Mouse (Mus musculus) heart, embryonic 13.5 days (tissue): ENCODE measurements around the gene Zdhhc9. TPM values are rescaled to one million over a fixed set of nuclear protein-coding genes. Genes with fewer than 3 reads are reported as not detected.
"Not testable (repeated sequence)": the region's sequence is repeated elsewhere in the genome, so short reads cannot be mapped to it uniquely, and the experiment has no call there.

Experiments
- ATAC-seq: fragments of 200-750 bp; cut with Nextera tagmentation; 2 replicates; pipeline ENCODE4 v1.8.0; 2017; ENCODE audit warnings: moderate TSS enrichment; ENCODE audit not compliant: insufficient number of reproducible peaks, low FRiP score, low TSS enrichment; ENCODE audit errors: extremely low read depth
- H3K27ac ChIP-seq: fragments of 300-500 bp; sonication (generic); replicated peaks from 2 replicates; pipeline ENCODE4 v1.5.1; 2015; ENCODE audit warnings: moderate library complexity, mild to moderate bottlenecking, inconsistent platforms
- H3K27me3 ChIP-seq: fragments of 300-500 bp; sonication (generic); replicated peaks from 2 replicates; pipeline ENCODE4 v1.6.1; 2015; ENCODE audit warnings: mild to moderate bottlenecking, inconsistent platforms
- H3K36me3 ChIP-seq: fragments of 300-500 bp; sonication (generic); 2 replicates; pipeline ENCODE4 v1.6.1; 2015; ENCODE audit warnings: mild to moderate bottlenecking, inconsistent platforms
- H3K4me1 ChIP-seq: fragments of 300-500 bp; sonication (generic); 2 replicates; pipeline ENCODE4 v1.6.1; 2015; ENCODE audit warnings: inconsistent platforms
- H3K4me2 ChIP-seq: fragments of 300-500 bp; sonication (generic); 2 replicates; pipeline ENCODE4 v1.6.1; 2015; ENCODE audit warnings: inconsistent platforms, mild to moderate bottlenecking, moderate library complexity
- H3K4me3 ChIP-seq: fragments of 300-500 bp; sonication (generic); 2 replicates; pipeline ENCODE4 v1.5.1; 2015; ENCODE audit warnings: moderate library complexity, mild to moderate bottlenecking, inconsistent platforms
- H3K9ac ChIP-seq: fragments of 300-500 bp; sonication (generic); 2 replicates; pipeline ENCODE4 v1.6.1; 2015; ENCODE audit warnings: inconsistent platforms, mild to moderate bottlenecking, moderate library complexity
- H3K9me3 ChIP-seq: fragments of 300-500 bp; sonication (generic); 2 replicates; pipeline ENCODE4 v1.6.1; 2016; ENCODE audit warnings: inconsistent platforms
- WGBS: fragments of 180-500 bp; shearing (Covaris S2); methylation state at CpG from one replicate; pipeline ENCODE4 v1.1.7; 2015; ENCODE audit warnings: mixed read lengths; 5-methylcytosine and 5-hydroxymethylcytosine counted together
- polyA plus RNA-seq: library from polyadenylated mRNA; unstranded; fragments of >200 nt; fragmentation: Nextera tagmentation; extraction: Ambion mirVana; gene quantifications from 2 replicates; pipeline ENCODE4 v1.2.1, GENCODE M21; 2015

Gene Zdhhc9
- polyA plus RNA-seq = 2.2 and 3.0 TPM in 2 replicates

DNA sequence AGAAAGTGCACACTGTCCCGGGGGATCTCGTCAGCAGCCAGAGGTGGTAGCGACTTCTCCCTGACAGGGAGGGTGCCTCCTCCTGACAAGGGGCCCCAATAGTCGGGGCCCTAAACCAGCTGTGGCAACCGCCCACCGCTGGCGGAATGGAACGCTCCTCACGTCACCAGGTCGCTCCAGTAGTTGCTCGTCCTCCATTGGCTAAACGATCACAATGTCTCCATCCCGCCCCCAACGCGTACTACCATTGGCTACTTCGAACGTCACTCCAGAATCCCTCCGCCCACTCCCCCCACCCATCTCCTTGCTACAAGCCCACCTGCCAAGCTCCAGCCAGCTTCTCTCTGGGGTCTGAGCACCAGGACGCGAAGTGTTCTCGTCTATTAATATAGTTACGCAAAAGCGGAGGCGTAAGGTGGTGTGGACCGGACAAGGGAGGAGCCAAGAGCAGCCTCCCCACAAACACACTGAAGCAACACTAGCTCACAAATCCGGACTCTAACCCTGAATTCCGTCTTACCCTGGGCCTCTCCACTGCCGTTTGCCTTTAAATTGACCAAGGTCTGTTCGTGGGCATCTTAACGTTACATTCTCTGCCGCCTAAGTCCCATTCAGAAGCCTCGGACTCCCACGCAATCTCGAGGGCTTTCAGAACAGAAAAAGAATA is at the start of gene Zdhhc9:
Gene Zdhhc9 (minus strand): TSS at position 360 of the 667 bp plus-strand sequence.
- Histone ChIP-seq H3K4me3 (peak within 1 kb of the TSS; percentile 72), H3K4me1 (peaks cover 5% of the 10 kb centered on the region; the same call in 1 of the 2 replicates), H3K36me3 (no peaks in the 10 kb centered on the region), H3K9me3 (no peaks in the 10 kb centered on the region), H3K9ac (peak within 1 kb of the TSS; percentile 83), H3K4me2 (peak within 1 kb of the TSS; percentile 71), H3K27ac (0 out of 2 replicates have a peak within 1 kb of the TSS, but pooled peaks have one; percentile 24), H3K27me3 (peaks cover 8% of the 10 kb centered on the region)
- peak; percentile 91 for ATAC-seq
- 9% methylated on average over 31 of the region's 34 CpGs for WGBS

DNA sequence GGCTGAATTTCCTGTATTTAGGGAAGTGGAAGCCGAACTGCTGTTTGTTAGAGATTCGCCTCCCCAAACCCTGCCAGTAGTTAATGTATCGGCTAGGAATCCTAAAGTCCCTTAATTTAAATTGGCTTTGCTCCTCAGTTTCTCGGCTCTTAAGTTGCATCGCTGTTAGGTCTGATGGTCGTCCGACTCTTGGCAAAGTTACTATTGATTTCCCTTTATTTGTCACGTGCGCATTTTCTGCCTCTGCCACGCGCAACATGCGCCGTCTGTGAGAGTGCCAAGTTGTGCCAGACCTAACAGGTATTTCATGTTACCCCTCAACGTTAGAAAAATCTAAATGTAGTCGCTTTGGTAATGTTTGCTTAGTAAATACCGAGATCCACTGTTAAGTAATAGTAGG is 48.3 kb upstream of the Zdhhc9 start:
- no peak for ATAC-seq
- 0 out of 2 replicates have a peak, but pooled peaks cover 2% of the 10 kb centered on the region for H3K27me3 ChIP-seq
- peak overlapping the region; percentile 39; the same call in 1 of the 2 replicates for H3K27ac ChIP-seq
- peak overlapping the region; percentile 72 for H3K4me2 ChIP-seq
- peaks cover 23% of the 10 kb centered on the region for H3K36me3 ChIP-seq
- H3K9ac ChIP-seq = peak overlapping the region; percentile 77
- no peaks in the 10 kb centered on the region for H3K9me3 ChIP-seq
- H3K4me1 ChIP-seq = peaks cover 7% of the 10 kb centered on the region; the same call in 1 of the 2 replicates
- peak overlapping the region; percentile 64 for H3K4me3 ChIP-seq
- WGBS = 10% methylated on average over 16 of the region's 16 CpGs

DNA sequence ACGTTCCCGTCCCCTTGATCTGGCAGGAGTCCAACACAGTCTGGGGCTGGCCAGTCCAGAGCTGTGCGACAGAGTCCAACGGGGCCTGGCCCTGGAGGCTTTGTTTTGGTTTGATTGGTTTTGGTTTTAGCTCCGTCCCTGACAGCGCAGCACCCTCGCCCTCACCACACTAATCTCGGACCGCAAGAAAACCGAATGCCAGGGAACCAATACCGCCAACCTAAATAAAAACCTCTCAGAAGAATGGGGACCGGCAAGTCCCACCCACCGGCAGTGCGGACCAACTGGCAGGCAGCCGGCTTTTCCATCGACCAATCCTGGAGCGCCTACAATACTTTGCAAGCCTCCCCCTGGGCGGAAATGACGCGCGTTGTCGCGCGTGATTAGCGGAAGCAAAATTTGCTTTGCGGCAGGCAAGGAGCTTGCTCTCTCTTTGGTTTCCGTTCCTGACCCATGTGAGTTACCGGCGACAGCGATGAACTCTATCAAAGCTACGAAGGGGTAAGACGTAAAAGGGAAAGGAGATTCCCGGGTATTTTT is 47.9 kb upstream of the Zdhhc9 start, which contains the start of gene Utp14a:
Gene Utp14a (plus strand): TSS at position 395 of the 540 bp plus-strand sequence.
- peaks cover 18% of the 10 kb centered on the region for H3K36me3 ChIP-seq
- ATAC-seq = peak; percentile 93
- peak within 1 kb of the TSS; percentile 64 for H3K4me3 ChIP-seq
- WGBS = 8% methylated on average over 33 of the region's 33 CpGs
- H3K4me2 ChIP-seq = peak within 1 kb of the TSS; percentile 72
- no peaks in the 10 kb centered on the region for H3K9me3 ChIP-seq
- H3K27ac ChIP-seq = peak within 1 kb of the TSS; percentile 84
- H3K9ac ChIP-seq = peak within 1 kb of the TSS; percentile 77
- H3K27me3 ChIP-seq = 0 out of 2 replicates have a peak, but pooled peaks cover 2% of the 10 kb centered on the region
- peaks cover 7% of the 10 kb centered on the region; the same call in 1 of the 2 replicates for H3K4me1 ChIP-seq

DNA sequence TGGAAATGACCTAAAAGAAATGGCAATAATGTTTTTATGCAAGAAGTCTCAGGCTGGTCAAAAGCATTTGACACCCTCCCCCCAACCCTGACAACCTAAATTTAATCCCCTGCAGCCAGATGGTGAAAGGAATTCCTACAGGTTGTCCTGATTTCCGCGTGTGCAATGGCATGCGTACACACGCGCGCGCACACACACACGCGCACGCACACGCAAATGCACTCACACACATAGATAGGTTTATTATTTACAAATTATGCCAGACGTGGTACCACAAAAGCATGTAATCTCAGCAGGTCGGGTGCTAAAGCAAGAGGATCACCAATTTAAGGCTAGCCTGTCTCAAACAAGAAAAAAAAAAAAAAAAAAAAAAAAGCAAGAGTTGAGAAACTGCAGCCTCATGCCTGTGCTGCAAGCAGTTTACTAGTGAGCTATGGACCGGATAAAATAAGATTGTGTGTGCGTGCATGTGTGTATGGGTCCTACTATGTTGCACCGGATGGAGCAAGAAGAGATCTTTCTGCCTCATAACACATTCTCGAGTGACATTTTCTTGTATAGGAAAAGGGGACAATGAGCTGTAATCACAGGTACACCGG is 47.3 kb upstream of the Zdhhc9 start:
- 15% methylated on average over 18 of the region's 18 CpGs for WGBS
- Histone ChIP-seq H3K9me3 (no peaks in the 10 kb centered on the region), H3K36me3 (peaks cover 16% of the 10 kb centered on the region), H3K4me3 (peak overlapping the region; percentile 64), H3K27ac (peak overlapping the region; percentile 84), H3K9ac (peak overlapping the region; percentile 74), H3K4me1 (peaks cover 7% of the 10 kb centered on the region; the same call in 1 of the 2 replicates), H3K27me3 (0 out of 2 replicates have a peak, but pooled peaks cover 2% of the 10 kb centered on the region), H3K4me2 (peak overlapping the region; percentile 71)
- ATAC-seq = no peak

DNA sequence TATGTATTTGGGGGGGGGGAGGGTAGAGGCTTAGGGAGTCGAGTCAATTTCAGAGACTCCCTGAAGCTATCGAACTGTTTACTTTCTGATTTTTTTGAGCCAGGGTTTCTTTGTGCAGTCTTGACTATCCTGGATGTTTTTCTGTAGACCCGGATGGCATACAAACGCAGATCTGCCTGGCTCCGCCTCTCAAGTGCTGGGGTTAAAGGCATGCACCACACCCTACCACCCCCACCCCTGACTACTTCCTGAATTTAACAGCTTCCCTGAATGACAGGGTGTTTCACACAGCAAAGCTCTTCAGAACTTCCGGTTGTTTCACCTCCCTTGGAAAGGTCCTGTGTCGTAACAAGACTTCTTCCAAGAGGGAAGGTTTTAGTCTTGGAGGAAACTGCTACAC is 25.7 kb upstream of the Zdhhc9 start:
- H3K9me3 ChIP-seq = no peaks in the 10 kb centered on the region
- no peaks in the 10 kb centered on the region for H3K27me3 ChIP-seq
- no peak overlapping the region for H3K9ac ChIP-seq
- H3K4me1 ChIP-seq = no peaks in the 10 kb centered on the region
- ATAC-seq = no peak
- H3K4me2 ChIP-seq = no peak overlapping the region
- H3K27ac ChIP-seq = no peak overlapping the region
- WGBS = 49% methylated on average over 7 of the region's 7 CpGs
- no peak overlapping the region for H3K4me3 ChIP-seq
- H3K36me3 ChIP-seq = no peaks in the 10 kb centered on the region

- Histone ChIP-seq H3K4me3 (no peak overlapping the region), H3K4me1 (no peaks in the 10 kb centered on the region), H3K36me3 (no peaks in the 10 kb centered on the region), H3K9me3 (no peaks in the 10 kb centered on the region), H3K9ac (no peak overlapping the region), H3K27me3 (peaks cover 5% of the 10 kb centered on the region), H3K4me2 (no peak overlapping the region), H3K27ac (no peak overlapping the region)
- ATAC-seq = no peak
- WGBS = 72% methylated on average over 7 of the region's 7 CpGs
Observed at GRCm38 (mm10) chrX:48226225-48226624, 17.5 kb upstream of the Zdhhc9 start.

DNA sequence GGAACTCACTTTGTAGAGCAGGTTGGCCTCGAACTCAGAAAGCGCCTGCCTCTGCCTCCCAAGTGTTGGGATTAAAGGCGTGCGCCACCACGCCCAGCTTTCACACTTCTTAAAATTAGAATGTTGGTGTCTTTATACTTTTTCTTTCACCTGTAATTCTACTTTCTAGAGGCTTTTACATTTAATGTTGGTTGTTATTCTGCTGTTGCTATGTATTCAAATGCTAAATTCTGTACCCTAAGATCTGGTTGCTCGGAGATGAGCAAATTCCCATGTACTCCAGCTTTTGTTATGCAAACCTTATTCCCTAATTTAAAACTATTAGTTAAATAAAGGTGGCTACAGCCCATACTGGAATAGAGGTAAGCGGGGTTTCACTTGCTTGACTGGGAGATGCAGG is 14.0 kb upstream of the Zdhhc9 start:
- H3K4me1 ChIP-seq = no peaks in the 10 kb centered on the region
- no peak overlapping the region for H3K9ac ChIP-seq
- no peak overlapping the region for H3K27ac ChIP-seq
- H3K27me3 ChIP-seq = peaks cover 9% of the 10 kb centered on the region
- H3K4me2 ChIP-seq = no peak overlapping the region
- no peaks in the 10 kb centered on the region for H3K9me3 ChIP-seq
- no peak overlapping the region for H3K4me3 ChIP-seq
- 81% methylated on average over 7 of the region's 7 CpGs for WGBS
- no peak for ATAC-seq
- no peaks in the 10 kb centered on the region for H3K36me3 ChIP-seq

DNA sequence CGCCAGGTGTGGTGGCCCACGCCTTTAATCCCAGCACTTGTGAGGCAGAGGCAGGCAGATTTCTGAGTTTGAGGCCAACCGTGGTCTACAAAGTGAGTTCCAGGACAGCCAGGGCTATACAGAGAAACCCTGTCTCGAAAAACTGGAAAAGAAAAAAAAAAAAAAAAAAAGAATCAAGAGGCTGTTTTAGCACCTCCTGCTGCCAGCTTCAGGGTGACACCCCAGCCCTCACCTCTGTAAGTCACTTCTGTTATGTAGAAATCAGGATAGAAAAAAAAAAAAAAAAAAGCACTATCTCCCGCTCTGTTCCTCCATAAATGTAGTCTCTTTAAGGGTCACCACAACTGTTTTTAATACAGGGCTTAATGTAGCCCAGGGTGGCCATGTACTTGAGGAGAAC is 10.8 kb upstream of the Zdhhc9 start:
- Histone ChIP-seq H3K27me3 (peaks cover 9% of the 10 kb centered on the region), H3K9ac (no peak overlapping the region), H3K9me3 (no peaks in the 10 kb centered on the region), H3K4me1 (no peaks in the 10 kb centered on the region), H3K4me3 (no peak overlapping the region), H3K27ac (no peak overlapping the region), H3K4me2 (no peak overlapping the region), H3K36me3 (no peaks in the 10 kb centered on the region)
- no peak for ATAC-seq
- 67% methylated on average over 5 of the region's 5 CpGs for WGBS

- H3K27ac ChIP-seq, H3K4me2 ChIP-seq, H3K4me1 ChIP-seq, H3K9me3 ChIP-seq, H3K9ac ChIP-seq, H3K36me3 ChIP-seq, H3K27me3 ChIP-seq, H3K4me3 ChIP-seq, ATAC-seq: not testable (repeated sequence)
- WGBS = 94% methylated on average over 2 of the region's 4 CpGs
Observed at GRCm38 (mm10) chrX:48209746-48210145, 1.1 kb upstream of the Zdhhc9 start.

DNA sequence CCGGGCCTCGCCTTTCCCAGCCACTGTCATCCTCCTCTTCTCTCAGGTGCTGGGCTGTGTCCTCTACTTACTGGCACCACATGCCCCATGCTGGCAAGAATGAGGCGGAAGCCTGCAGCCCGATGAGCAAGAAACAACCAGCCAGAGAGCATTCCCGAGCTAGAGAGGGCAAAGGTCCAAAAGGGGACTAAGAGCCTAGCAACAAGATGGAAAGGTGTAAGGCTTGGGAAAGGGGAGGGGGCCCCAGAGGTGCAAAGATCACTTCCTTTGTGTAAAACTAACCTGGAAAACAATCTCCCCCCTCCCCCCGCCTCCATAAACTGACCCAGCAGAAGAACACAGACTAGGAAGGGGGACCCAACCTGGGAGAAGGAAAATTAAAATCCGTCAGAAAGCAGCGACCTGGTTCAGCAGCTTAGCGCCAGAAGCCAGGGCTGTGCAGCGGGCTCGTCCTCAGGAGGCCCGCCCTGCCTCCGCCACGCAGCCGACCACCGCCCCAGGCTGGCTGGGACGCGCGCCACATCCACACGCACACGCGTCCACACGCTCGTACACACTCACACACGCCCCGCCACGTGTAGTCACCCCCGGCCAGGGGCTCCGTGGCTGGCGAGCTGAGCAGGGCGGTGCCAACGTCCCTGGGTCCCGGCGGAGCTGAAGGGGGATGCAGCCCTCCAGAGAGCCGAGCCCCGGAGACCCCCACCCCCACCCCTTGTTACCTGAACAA is 754 bp downstream of the Zdhhc9 start:
- peak; percentile 64; the same call in 1 of the 2 replicates for ATAC-seq
- H3K27ac ChIP-seq = 0 out of 2 replicates have a peak overlapping the region, but pooled peaks have one; percentile 20
- no peaks in the 10 kb centered on the region for H3K9me3 ChIP-seq

GRCm38 (mm10) chrX:48204469-48204868 is 4.2 kb downstream of the Zdhhc9 start:
- no peak overlapping the region for H3K4me3 ChIP-seq
- H3K9me3 ChIP-seq = no peaks in the 10 kb centered on the region
- no peak overlapping the region for H3K27ac ChIP-seq
- H3K4me1 ChIP-seq = peaks cover 12% of the 10 kb centered on the region
- no peak overlapping the region for H3K9ac ChIP-seq
- H3K27me3 ChIP-seq = peaks cover 3% of the 10 kb centered on the region
- H3K4me2 ChIP-seq = no peak overlapping the region
- 77% methylated on average over 6 of the region's 6 CpGs for WGBS
- H3K36me3 ChIP-seq = 0 out of 2 replicates have a peak, but pooled peaks cover 4% of the 10 kb centered on the region
- no peak for ATAC-seq

More for the DNA sequence above, 754 bp downstream of the Zdhhc9 start:
- H3K4me2 ChIP-seq = peak overlapping the region; percentile 71
- peak overlapping the region; percentile 83 for H3K9ac ChIP-seq
- H3K27me3 ChIP-seq = peaks cover 8% of the 10 kb centered on the region
- H3K4me3 ChIP-seq = peak overlapping the region; percentile 72
- peaks cover 5% of the 10 kb centered on the region; the same call in 1 of the 2 replicates for H3K4me1 ChIP-seq
- H3K36me3 ChIP-seq = no peaks in the 10 kb centered on the region
- 11% methylated on average over 31 of the region's 36 CpGs for WGBS
